Mouse (Mus musculus) forebrain, embryonic 10.5 days (tissue): Measurements from ENCODE around the gene Nmt1. TPM values are rescaled to one million over a fixed set of nuclear protein-coding genes. Genes with fewer than 3 reads are reported as not detected.

ENCODE experiments used
- DNase-seq: peaks from one replicate; pipeline ENCODE4 v3.0.0-alpha.2; 2017; ENCODE audit warnings: low spot score; ENCODE audit errors: extremely low spot score
- H3K27ac ChIP-seq: fragments of 300-500 bp; sonication (generic); 2 replicates; pipeline ENCODE4 v1.5.1; 2016; ENCODE audit warnings: mild to moderate bottlenecking
- H3K27me3 ChIP-seq: fragments of 300-500 bp; sonication (generic); 2 replicates; pipeline ENCODE4 v1.6.1; 2016; ENCODE audit warnings: mild to moderate bottlenecking; ENCODE audit not compliant: poor library complexity, severe bottlenecking
- H3K36me3 ChIP-seq: fragments of 300-500 bp; sonication (generic); replicated peaks from 2 replicates; pipeline ENCODE4 v1.6.1; 2016; ENCODE audit warnings: mild to moderate bottlenecking, moderate library complexity
- H3K4me1 ChIP-seq: fragments of 300-500 bp; sonication (generic); 2 replicates; pipeline ENCODE4 v1.6.1; 2016
- H3K4me3 ChIP-seq: fragments of 300-500 bp; sonication (generic); 2 replicates; pipeline ENCODE4 v1.5.1; 2016; ENCODE audit warnings: mild to moderate bottlenecking, moderate library complexity
- H3K9me3 ChIP-seq: fragments of 300-500 bp; sonication (generic); 2 replicates; pipeline ENCODE4 v1.6.1; 2016; ENCODE audit warnings: mild to moderate bottlenecking, moderate library complexity
- WGBS: fragments of 180-500 bp; shearing (Covaris S2); methylation state at CpG from one replicate; pipeline ENCODE4 v1.1.7; 2016; 5-methylcytosine and 5-hydroxymethylcytosine counted together
- polyA plus RNA-seq: library from polyadenylated mRNA; unstranded; fragments of >200 nt; fragmentation: Nextera tagmentation; extraction: Ambion mirVana; gene quantifications from 2 replicates; pipeline ENCODE4 v1.2.1, GENCODE M21; 2016

The Nmt1 gene
- polyA plus RNA-seq, 1 experiment from 2014 or later, result 62.4 TPM

GRCm38 (mm10) chr11:103056636-103057035, 28.6 kb downstream of the Nmt1 start:
- 96% methylated on average over 7 of the region's 7 CpGs for WGBS
- DNase-seq, result no peak
- no peaks in the 10 kb centered on the region for H3K4me1 ChIP-seq
- peaks cover 94% of the 10 kb centered on the region for H3K36me3 ChIP-seq
- H3K9me3 ChIP-seq, result no peaks in the 10 kb centered on the region
- no peak overlapping the region for H3K27ac ChIP-seq
- no peaks in the 10 kb centered on the region for H3K27me3 ChIP-seq
- H3K4me3 ChIP-seq, result no peak overlapping the region

DNA sequence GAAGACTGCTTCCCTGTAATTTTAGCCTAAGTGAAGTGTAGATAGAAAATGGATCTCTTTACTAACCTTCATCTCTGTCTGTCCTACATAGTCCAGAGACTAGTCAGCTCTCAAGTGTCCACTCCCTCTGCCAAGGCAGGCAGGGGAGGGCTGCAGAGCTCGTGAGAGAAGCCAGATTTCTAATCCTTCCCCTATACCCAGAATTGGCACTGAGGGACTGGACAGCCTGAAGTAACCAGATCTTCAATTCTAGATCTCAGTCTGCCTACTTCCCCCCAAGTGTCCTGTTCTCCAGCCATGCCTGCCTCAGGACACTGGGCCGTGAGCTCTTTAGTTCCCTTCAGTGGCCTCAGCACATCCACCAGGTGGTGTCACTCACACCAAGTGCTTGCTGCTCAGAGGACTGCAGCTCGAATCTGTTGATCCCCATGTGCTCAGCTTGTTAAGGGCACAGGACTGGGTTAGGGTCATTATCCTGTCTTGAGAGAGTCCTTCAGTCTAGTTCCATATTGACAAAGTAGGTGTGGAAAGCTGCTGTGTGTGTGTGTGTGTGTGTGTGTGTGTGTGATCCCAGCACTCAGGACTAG, 30.6 kb downstream of the Nmt1 start:
- H3K36me3 ChIP-seq, result peaks cover 93% of the 10 kb centered on the region
- 84% methylated on average over 3 of the region's 3 CpGs for WGBS
- no peaks in the 10 kb centered on the region for H3K4me1 ChIP-seq
- no peaks in the 10 kb centered on the region for H3K9me3 ChIP-seq
- no peak overlapping the region for H3K4me3 ChIP-seq
- no peak overlapping the region for H3K27ac ChIP-seq
- H3K27me3 ChIP-seq, result no peaks in the 10 kb centered on the region
- DNase-seq, result no peak

- peaks cover 97% of the 10 kb centered on the region for H3K36me3 ChIP-seq
- no peak overlapping the region for H3K4me3 ChIP-seq
- H3K27me3 ChIP-seq, result no peaks in the 10 kb centered on the region
- no peaks in the 10 kb centered on the region for H3K9me3 ChIP-seq
- no peak overlapping the region for H3K27ac ChIP-seq
- 95% methylated on average over 14 of the region's 14 CpGs for WGBS
- no peak for DNase-seq
- no peaks in the 10 kb centered on the region for H3K4me1 ChIP-seq
These were observed 38.4 kb downstream of the Nmt1 start for GRCm38 (mm10) chr11:103066191-103067050.

- Histone ChIP-seq H3K4me1 (no peaks in the 10 kb centered on the region), H3K27ac (no peak overlapping the region), H3K27me3 (no peaks in the 10 kb centered on the region), H3K9me3 (no peaks in the 10 kb centered on the region), H3K36me3 (peaks cover 93% of the 10 kb centered on the region), H3K4me3 (no peak overlapping the region)
- WGBS, result 95% methylated on average over 6 of the region's 6 CpGs
- no peak for DNase-seq
These were observed 39.0 kb downstream of the Nmt1 start for GRCm38 (mm10) chr11:103067051-103067361.

GRCm38 (mm10) chr11:103067457-103068001, 39.5 kb downstream of the Nmt1 start:
- no peak for DNase-seq
- Histone ChIP-seq H3K4me1 (no peaks in the 10 kb centered on the region), H3K36me3 (peaks cover 88% of the 10 kb centered on the region), H3K27me3 (no peaks in the 10 kb centered on the region), H3K9me3 (no peaks in the 10 kb centered on the region), H3K4me3 (no peak overlapping the region), H3K27ac (no peak overlapping the region)
- 86% methylated on average over 8 of the region's 8 CpGs for WGBS

GRCm38 (mm10) chr11:103068272-103068671, 40.3 kb downstream of the Nmt1 start:
- Histone ChIP-seq H3K36me3 (peaks cover 82% of the 10 kb centered on the region), H3K27ac (no peak overlapping the region), H3K4me1 (no peaks in the 10 kb centered on the region), H3K4me3 (no peak overlapping the region), H3K27me3 (no peaks in the 10 kb centered on the region), H3K9me3 (no peaks in the 10 kb centered on the region)
- no peak for DNase-seq
- WGBS, result 94% methylated on average over 4 of the region's 4 CpGs

DNA sequence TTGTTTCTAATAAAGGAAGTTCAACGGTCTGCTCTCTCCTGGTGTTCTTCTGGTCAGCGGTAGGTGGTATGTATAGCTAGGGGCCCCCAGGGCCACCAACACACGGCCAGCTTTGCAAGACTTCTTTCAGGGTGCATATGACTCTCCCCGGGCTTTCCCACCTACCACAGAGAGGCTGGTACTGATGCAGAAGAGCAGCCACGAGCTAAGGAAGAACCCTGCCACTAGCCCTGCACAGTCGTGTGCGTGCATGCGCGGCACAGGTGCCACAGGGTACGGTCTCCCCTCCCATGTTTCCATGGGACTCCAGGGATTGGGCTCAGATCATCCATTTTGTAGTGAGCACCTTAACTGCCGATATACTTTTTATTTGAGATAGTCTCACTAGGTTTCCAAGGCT, 40.9 kb downstream of the Nmt1 start:
- Histone ChIP-seq H3K36me3 (peaks cover 76% of the 10 kb centered on the region), H3K4me3 (no peak overlapping the region), H3K27ac (no peak overlapping the region), H3K9me3 (no peaks in the 10 kb centered on the region), H3K27me3 (no peaks in the 10 kb centered on the region), H3K4me1 (no peaks in the 10 kb centered on the region)
- WGBS, result 94% methylated on average over 11 of the region's 11 CpGs
- DNase-seq, result no peak

- Histone ChIP-seq H3K4me3 (no peak overlapping the region), H3K27me3 (no peaks in the 10 kb centered on the region; the same call in 1 of the 2 replicates), H3K9me3 (no peaks in the 10 kb centered on the region), H3K36me3 (peaks cover 67% of the 10 kb centered on the region), H3K27ac (no peak overlapping the region), H3K4me1 (peaks cover 7% of the 10 kb centered on the region)
- WGBS, result 97% methylated on average over 2 of the region's 2 CpGs
- DNase-seq, result no peak
These were observed 41.7 kb downstream of the Nmt1 start for GRCm38 (mm10) chr11:103069731-103070130.

DNA sequence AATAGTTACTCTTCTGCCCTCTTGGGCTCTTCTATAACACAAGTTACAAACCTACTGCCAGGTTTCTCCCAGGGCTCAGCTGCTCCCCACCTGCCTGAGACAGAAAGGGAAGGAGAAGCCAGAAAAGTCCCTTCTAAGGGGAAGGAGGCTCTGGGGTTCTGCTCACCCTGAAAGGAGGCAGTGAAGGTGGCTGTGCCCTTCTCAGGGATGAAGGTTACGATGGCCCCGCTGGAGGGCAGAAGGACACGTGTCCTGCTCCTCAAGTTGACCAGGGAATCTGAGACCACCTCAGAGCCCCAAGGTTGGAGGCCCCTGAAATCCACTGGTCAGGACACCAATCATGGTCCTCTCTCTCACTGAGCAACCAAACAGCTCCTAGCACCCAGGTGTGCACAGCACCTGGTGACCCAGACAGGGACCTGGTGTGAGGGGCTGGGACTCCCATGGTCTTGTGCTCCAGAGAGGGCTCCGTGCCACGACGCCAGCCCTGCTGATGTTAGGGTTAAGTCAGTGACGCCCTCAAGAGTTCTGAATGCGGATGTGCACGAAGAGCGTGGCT, 42.4 kb downstream of the Nmt1 start:
- H3K9me3 ChIP-seq, result no peaks in the 10 kb centered on the region
- 93% methylated on average over 10 of the region's 10 CpGs for WGBS

DNA sequence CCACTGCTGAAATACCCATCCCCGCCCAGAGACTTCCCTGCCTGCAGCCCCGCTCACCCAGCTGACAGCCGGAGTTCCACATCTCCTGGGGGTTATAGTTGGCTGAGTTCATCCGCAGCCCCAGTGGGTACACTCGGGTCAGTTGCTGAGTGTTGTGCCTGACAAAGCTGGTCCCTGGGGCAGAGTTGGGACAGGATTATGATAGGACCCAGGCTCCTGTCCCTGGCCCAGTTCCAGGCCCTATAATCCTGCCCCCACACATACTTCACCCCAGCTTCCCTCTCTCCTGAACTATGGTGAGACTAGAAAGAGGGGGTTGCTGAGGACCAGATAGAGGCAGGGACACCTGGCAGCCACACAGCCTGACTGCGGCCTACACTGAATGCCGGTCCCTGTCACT, 45.7 kb downstream of the Nmt1 start:
- DNase-seq, result no peak
- no peak overlapping the region for H3K27ac ChIP-seq
- peaks cover 10% of the 10 kb centered on the region for H3K4me1 ChIP-seq
- peaks cover 29% of the 10 kb centered on the region for H3K36me3 ChIP-seq
- H3K9me3 ChIP-seq, result no peaks in the 10 kb centered on the region
- 89% methylated on average over 7 of the region's 7 CpGs for WGBS
- H3K4me3 ChIP-seq, result no peak overlapping the region
- H3K27me3 ChIP-seq, result peaks cover 10% of the 10 kb centered on the region

More for the DNA sequence above, 42.4 kb downstream of the Nmt1 start:
- no peak for DNase-seq
- H3K36me3 ChIP-seq, result peaks cover 61% of the 10 kb centered on the region
- H3K27ac ChIP-seq, result no peak overlapping the region
- no peak overlapping the region for H3K4me3 ChIP-seq
- H3K27me3 ChIP-seq, result no peaks in the 10 kb centered on the region; the same call in 1 of the 2 replicates
- H3K4me1 ChIP-seq, result peaks cover 10% of the 10 kb centered on the region

DNA sequence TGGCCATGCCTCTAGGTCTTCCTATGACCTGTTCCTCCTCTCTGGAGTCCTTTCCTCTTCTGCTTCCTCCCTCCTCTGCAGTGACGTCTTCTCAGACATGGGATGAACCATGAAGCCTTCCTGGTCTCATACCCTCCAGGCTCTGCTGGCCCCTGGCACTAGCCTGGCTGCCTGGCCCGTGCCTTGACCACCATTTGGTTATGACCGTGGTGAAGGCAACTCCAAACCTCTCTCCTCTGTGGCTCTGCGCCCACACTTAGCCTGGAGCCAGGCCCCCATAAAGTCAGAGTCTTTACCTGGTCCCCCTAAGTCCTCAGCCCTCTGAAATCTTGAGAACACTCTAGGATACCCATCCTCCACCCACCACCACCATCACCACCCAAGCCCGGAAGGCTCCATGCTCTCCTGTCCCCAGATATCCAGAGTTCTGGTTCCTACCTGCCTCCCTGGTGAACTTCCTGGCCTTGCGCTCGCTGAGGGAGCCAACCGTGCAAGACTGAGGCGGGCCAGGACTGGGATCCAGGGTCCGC, 46.2 kb downstream of the Nmt1 start:
- peaks cover 15% of the 10 kb centered on the region for H3K27me3 ChIP-seq
- DNase-seq, result no peak
- H3K4me3 ChIP-seq, result 0 out of 2 replicates have a peak overlapping the region, but pooled peaks have one; percentile 11
- peak overlapping the region; percentile 61; the same call in 1 of the 2 replicates for H3K27ac ChIP-seq
- peaks cover 10% of the 10 kb centered on the region for H3K4me1 ChIP-seq
- H3K36me3 ChIP-seq, result peaks cover 24% of the 10 kb centered on the region
- H3K9me3 ChIP-seq, result no peaks in the 10 kb centered on the region
- 53% methylated on average over 10 of the region's 10 CpGs for WGBS

GRCm38 (mm10) chr11:103074796-103075323, 46.9 kb downstream of the Nmt1 start:
- H3K4me1 ChIP-seq, result peaks cover 11% of the 10 kb centered on the region
- H3K27ac ChIP-seq, result peak overlapping the region; percentile 61; the same call in 1 of the 2 replicates
- H3K36me3 ChIP-seq, result peaks cover 17% of the 10 kb centered on the region
- peaks cover 22% of the 10 kb centered on the region for H3K27me3 ChIP-seq
- 16% methylated on average over 10 of the region's 10 CpGs for WGBS
- 0 out of 2 replicates have a peak overlapping the region, but pooled peaks have one; percentile 11 for H3K4me3 ChIP-seq
- DNase-seq, result no peak
- no peaks in the 10 kb centered on the region for H3K9me3 ChIP-seq
